Mouse (Mus musculus) lung, embryonic 16.5 days (tissue): ENCODE data around the gene Dffa. TPM values are rescaled to one million over a fixed set of nuclear protein-coding genes. Genes with fewer than 3 reads are reported as not detected.

Experiments
- ATAC-seq: fragments of 200-750 bp; cut with Nextera tagmentation; 2 replicates; pipeline ENCODE4 v1.8.0; 2017; ENCODE audit warnings: low read depth, mild to moderate bottlenecking, moderate library complexity
- H3K27ac ChIP-seq: fragments of 300-500 bp; sonication (generic); 2 replicates; pipeline ENCODE4 v1.5.1; 2014; ENCODE audit warnings: mild to moderate bottlenecking, control low read depth, low read length
- H3K27me3 ChIP-seq: fragments of 300-500 bp; sonication (generic); 2 replicates; pipeline ENCODE4 v1.6.1; 2014; ENCODE audit warnings: low read depth, low read length, mixed read lengths; ENCODE audit not compliant: control insufficient read depth, insufficient read depth
- H3K36me3 ChIP-seq: fragments of 300-500 bp; sonication (generic); 2 replicates; pipeline ENCODE4 v1.6.1; 2014; ENCODE audit warnings: low read length; ENCODE audit not compliant: control insufficient read depth, insufficient read depth
- H3K4me1 ChIP-seq: fragments of 300-500 bp; sonication (generic); replicated peaks from 2 replicates; pipeline ENCODE4 v1.6.1; 2014; ENCODE audit warnings: low read length, mixed read lengths; ENCODE audit not compliant: control insufficient read depth, insufficient read depth
- H3K4me2 ChIP-seq: fragments of 300-500 bp; sonication (generic); 2 replicates; pipeline ENCODE4 v1.6.1; 2014; ENCODE audit warnings: low read depth, low read length, control low read depth
- H3K4me3 ChIP-seq: fragments of 300-500 bp; sonication (generic); 2 replicates; pipeline ENCODE4 v1.5.1; 2014; ENCODE audit warnings: mild to moderate bottlenecking, low read length, control low read depth
- H3K9ac ChIP-seq: fragments of 300-500 bp; sonication (generic); 2 replicates; pipeline ENCODE4 v1.6.1; 2014; ENCODE audit warnings: low read length, control low read depth
- H3K9me3 ChIP-seq: fragments of 300-500 bp; sonication (generic); 2 replicates; pipeline ENCODE4 v1.6.1; 2016; ENCODE audit warnings: low read length; ENCODE audit not compliant: control insufficient read depth
- whole genome bisulfite sequencing: fragments of 180-500 bp; shearing (Covaris S2); extraction: QIAGEN DNeasy Blood & Tissue Kit; methylation state at CpG from one replicate; pipeline ENCODE4 v1.1.7; 2014; 5-methylcytosine and 5-hydroxymethylcytosine counted together
- polyA plus RNA-seq: library from polyadenylated mRNA; unstranded; fragments of >200 nt; fragmentation: Nextera tagmentation; extraction: Ambion mirVana; gene quantifications from 2 replicates; pipeline ENCODE4 v1.2.1, GENCODE M21; 2015

Dffa gene
- polyA plus RNA-seq, 1 experiment from 2014 or later = 33.2 TPM

GRCm38 (mm10) chr4:149062406-149063318 lies 41.3 kb upstream of the Dffa start:
- no peak overlapping the region for H3K27ac ChIP-seq
- no peaks in the 10 kb centered on the region for H3K9me3 ChIP-seq
- no peak for ATAC-seq

GRCm38 (mm10) chr4:149064061-149064854 lies 39.7 kb upstream of the Dffa start:
- Histone ChIP-seq H3K9ac (peak overlapping the region; percentile 33; the same call in 1 of the 2 replicates), H3K4me2 (peak overlapping the region; percentile 31), H3K4me1 (peaks cover 20% of the 10 kb centered on the region), H3K9me3 (no peaks in the 10 kb centered on the region), H3K4me3 (0 out of 2 replicates have a peak overlapping the region, but pooled peaks have one; percentile 1), H3K27ac (peak overlapping the region; percentile 25; the same call in 1 of the 2 replicates), H3K36me3 (no peaks in the 10 kb centered on the region), H3K27me3 (no peaks in the 10 kb centered on the region)
- WGBS = 65% methylated on average over 23 of the region's 23 CpGs
- no peak for ATAC-seq

More at GRCm38 (mm10) chr4:149062406-149063318, 41.3 kb upstream of the Dffa start:
- 42% methylated on average over 21 of the region's 21 CpGs for WGBS
- no peaks in the 10 kb centered on the region for H3K36me3 ChIP-seq
- H3K4me2 ChIP-seq = no peak overlapping the region
- no peak overlapping the region for H3K4me3 ChIP-seq
- H3K9ac ChIP-seq = no peak overlapping the region
- H3K4me1 ChIP-seq = peaks cover 30% of the 10 kb centered on the region
- H3K27me3 ChIP-seq = no peaks in the 10 kb centered on the region

DNA sequence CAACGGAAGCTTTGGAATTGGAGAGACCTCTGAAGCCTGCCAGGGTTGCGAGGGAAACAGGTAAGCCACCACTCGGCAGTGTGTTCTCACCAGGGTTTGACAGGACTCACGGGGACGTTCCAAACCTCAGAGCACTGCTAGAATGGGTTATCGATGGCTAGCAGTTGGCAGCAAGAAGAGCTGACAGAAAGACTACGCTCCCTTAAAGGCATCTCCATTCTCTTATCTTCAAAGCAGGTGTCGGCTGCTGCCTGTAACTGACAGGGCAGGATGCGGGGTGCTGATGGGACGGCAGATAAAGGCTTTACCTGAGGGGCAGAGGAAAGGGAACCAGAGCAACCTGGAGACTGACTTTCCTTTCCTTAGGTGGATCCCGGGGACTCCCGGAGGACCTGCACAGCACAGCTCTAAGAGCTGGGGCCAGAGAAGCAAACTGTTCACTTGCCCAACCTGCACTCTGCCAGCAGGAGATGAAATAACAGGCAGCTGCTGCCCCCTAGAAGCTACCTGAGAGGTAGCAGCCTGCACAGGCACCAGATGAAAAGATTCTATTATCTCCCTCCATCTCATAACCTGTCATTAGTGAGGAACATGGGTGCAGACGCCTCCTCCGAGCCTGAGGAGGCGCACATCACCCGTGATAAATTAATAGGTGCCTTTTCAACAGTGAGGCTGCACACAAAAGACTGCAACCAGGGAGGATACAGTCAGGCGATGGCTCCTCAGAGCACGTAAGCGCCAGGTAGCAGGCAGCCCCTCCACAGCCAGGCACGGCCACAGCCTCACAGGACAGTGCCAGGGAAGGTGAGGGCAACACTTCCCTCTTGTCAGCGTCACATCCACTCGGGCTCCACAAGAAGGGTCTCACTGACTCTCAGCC lies 37.0 kb upstream of the Dffa start:
- Histone ChIP-seq H3K9ac (no peak overlapping the region), H3K4me3 (no peak overlapping the region), H3K36me3 (peaks cover 2% of the 10 kb centered on the region), H3K4me1 (peaks cover 24% of the 10 kb centered on the region), H3K27ac (no peak overlapping the region), H3K4me2 (no peak overlapping the region), H3K9me3 (no peaks in the 10 kb centered on the region), H3K27me3 (no peaks in the 10 kb centered on the region)
- WGBS = 75% methylated on average over 22 of the region's 22 CpGs
- no peak for ATAC-seq

GRCm38 (mm10) chr4:149075073-149075472 lies 28.9 kb upstream of the Dffa start:
- Histone ChIP-seq H3K4me3 (no peak overlapping the region), H3K27me3 (no peaks in the 10 kb centered on the region), H3K9me3 (no peaks in the 10 kb centered on the region), H3K4me2 (no peak overlapping the region), H3K36me3 (peaks cover 4% of the 10 kb centered on the region), H3K4me1 (peaks cover 10% of the 10 kb centered on the region), H3K9ac (no peak overlapping the region), H3K27ac (peak overlapping the region; percentile 64)
- peak; percentile 63 for ATAC-seq
- WGBS = 63% methylated on average over 13 of the region's 13 CpGs

- Histone ChIP-seq H3K27me3 (no peaks in the 10 kb centered on the region), H3K9ac (0 out of 2 replicates have a peak overlapping the region, but pooled peaks have one; percentile 2), H3K4me3 (no peak overlapping the region), H3K4me2 (no peak overlapping the region), H3K4me1 (peaks cover 7% of the 10 kb centered on the region), H3K9me3 (no peaks in the 10 kb centered on the region), H3K27ac (peak overlapping the region; percentile 64), H3K36me3 (peaks cover 4% of the 10 kb centered on the region)
- 19% methylated on average over 10 of the region's 10 CpGs for WGBS
- peak; percentile 83 for ATAC-seq
These were observed 27.9 kb upstream of the Dffa start for GRCm38 (mm10) chr4:149075871-149076575.

- no peaks in the 10 kb centered on the region for H3K36me3 ChIP-seq
- H3K4me1 ChIP-seq = peaks cover 20% of the 10 kb centered on the region
- WGBS = 55% methylated on average over 4 of the region's 4 CpGs
- H3K9ac ChIP-seq = no peak overlapping the region
- H3K4me3 ChIP-seq = no peak overlapping the region
- no peak overlapping the region for H3K27ac ChIP-seq
- no peak overlapping the region for H3K4me2 ChIP-seq
- no peaks in the 10 kb centered on the region for H3K27me3 ChIP-seq
- no peak for ATAC-seq
- H3K9me3 ChIP-seq = no peaks in the 10 kb centered on the region
These were observed 25.7 kb upstream of the Dffa start for GRCm38 (mm10) chr4:149078261-149078660.

GRCm38 (mm10) chr4:149079629-149080028 lies 24.3 kb upstream of the Dffa start:
- H3K4me1 ChIP-seq = peaks cover 18% of the 10 kb centered on the region
- WGBS = 68% methylated on average over 6 of the region's 6 CpGs
- H3K4me3 ChIP-seq = no peak overlapping the region
- ATAC-seq = no peak
- no peaks in the 10 kb centered on the region for H3K27me3 ChIP-seq
- no peak overlapping the region for H3K27ac ChIP-seq
- no peak overlapping the region for H3K9ac ChIP-seq
- H3K36me3 ChIP-seq = no peaks in the 10 kb centered on the region
- no peak overlapping the region for H3K4me2 ChIP-seq
- H3K9me3 ChIP-seq = no peaks in the 10 kb centered on the region

DNA sequence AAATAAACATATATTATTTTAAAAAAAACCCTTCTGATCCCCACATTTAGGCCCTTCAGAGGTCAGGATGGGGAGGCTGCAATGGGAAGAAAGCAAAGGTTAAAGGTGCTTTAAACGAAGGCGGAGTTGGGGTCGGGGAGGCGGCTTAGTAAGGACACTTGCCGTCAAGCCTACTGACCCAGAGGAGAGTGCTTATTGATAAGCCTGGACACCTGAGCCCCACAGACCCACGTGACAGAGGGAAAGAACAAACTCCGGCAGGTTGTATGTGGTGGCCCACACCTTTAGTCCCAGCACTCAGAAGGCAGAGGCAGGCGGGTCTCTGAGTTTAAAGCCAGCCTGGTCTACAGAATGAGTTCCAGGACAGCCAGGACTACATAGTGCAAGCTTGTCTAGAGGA lies 23.8 kb upstream of the Dffa start:
- H3K9me3 ChIP-seq = no peaks in the 10 kb centered on the region
- peaks cover 18% of the 10 kb centered on the region for H3K4me1 ChIP-seq
- 72% methylated on average over 8 of the region's 8 CpGs for WGBS
- H3K36me3 ChIP-seq = no peaks in the 10 kb centered on the region
- H3K4me3 ChIP-seq = no peak overlapping the region
- no peak overlapping the region for H3K4me2 ChIP-seq
- H3K27ac ChIP-seq = no peak overlapping the region
- H3K27me3 ChIP-seq = no peaks in the 10 kb centered on the region
- no peak for ATAC-seq
- no peak overlapping the region for H3K9ac ChIP-seq
